Mouse (Mus musculus): ENCODE data around the gene Gprc5b. TPM values are rescaled to one million over a fixed set of nuclear protein-coding genes. Genes with fewer than 3 reads are reported as not detected.

Gprc5b gene
- total RNA-seq, 1 experiment from 2014 or later = 0.93 TPM

- no peak for ATAC-seq (ENCODE audit: extremely low read depth, insufficient number of reproducible peaks, low FRiP score, poor library complexity, severe bottlenecking)
Measured at GRCm38 (mm10) chr7:118964777-118965176, 30.2 kb downstream of the Gprc5b start.

GRCm38 (mm10) chr7:118959209-118959608 lies 35.8 kb downstream of the Gprc5b start:
- ATAC-seq (ENCODE audit: extremely low read depth, insufficient number of reproducible peaks, low FRiP score, poor library complexity, severe bottlenecking) = no peak

GRCm38 (mm10) chr7:118956616-118957246 lies 38.3 kb downstream of the Gprc5b start:
- no peak for ATAC-seq (ENCODE audit: extremely low read depth, insufficient number of reproducible peaks, low FRiP score, poor library complexity, severe bottlenecking)

- ATAC-seq (ENCODE audit: extremely low read depth, insufficient number of reproducible peaks, low FRiP score, poor library complexity, severe bottlenecking) = no peak
Measured at GRCm38 (mm10) chr7:118954968-118955367, 40.0 kb downstream of the Gprc5b start.

GRCm38 (mm10) chr7:118953626-118954282 lies 41.3 kb downstream of the Gprc5b start:
- ATAC-seq (ENCODE audit: extremely low read depth, insufficient number of reproducible peaks, low FRiP score, poor library complexity, severe bottlenecking) = no peak

GRCm38 (mm10) chr7:118949749-118950148 lies 45.3 kb downstream of the Gprc5b start:
- no peak for ATAC-seq (ENCODE audit: extremely low read depth, insufficient number of reproducible peaks, low FRiP score, poor library complexity, severe bottlenecking)

- ATAC-seq (ENCODE audit: extremely low read depth, insufficient number of reproducible peaks, low FRiP score, poor library complexity, severe bottlenecking) = no peak
Measured at GRCm38 (mm10) chr7:118948677-118949282, 46.2 kb downstream of the Gprc5b start.

GRCm38 (mm10) chr7:118947241-118947640 lies 47.8 kb downstream of the Gprc5b start:
- ATAC-seq (ENCODE audit: extremely low read depth, insufficient number of reproducible peaks, low FRiP score, poor library complexity, severe bottlenecking) = no peak

GRCm38 (mm10) chr7:118944884-118945283 lies 50.1 kb downstream of the Gprc5b start:
- no peak for ATAC-seq (ENCODE audit: extremely low read depth, insufficient number of reproducible peaks, low FRiP score, poor library complexity, severe bottlenecking)

GRCm38 (mm10) chr7:118943170-118943569 lies 51.8 kb downstream of the Gprc5b start:
- ATAC-seq (ENCODE audit: extremely low read depth, insufficient number of reproducible peaks, low FRiP score, poor library complexity, severe bottlenecking) = no peak

- no peak for ATAC-seq (ENCODE audit: extremely low read depth, insufficient number of reproducible peaks, low FRiP score, poor library complexity, severe bottlenecking)
Measured at GRCm38 (mm10) chr7:118942297-118942696, 52.7 kb downstream of the Gprc5b start.

GRCm38 (mm10) chr7:118937469-118938387 lies 57.3 kb downstream of the Gprc5b start:
- no peak for ATAC-seq (ENCODE audit: extremely low read depth, insufficient number of reproducible peaks, low FRiP score, poor library complexity, severe bottlenecking)

- no peak for ATAC-seq (ENCODE audit: extremely low read depth, insufficient number of reproducible peaks, low FRiP score, poor library complexity, severe bottlenecking)
Measured at GRCm38 (mm10) chr7:118936844-118937243, 58.2 kb downstream of the Gprc5b start.

GRCm38 (mm10) chr7:118935306-118935705 lies 59.7 kb downstream of the Gprc5b start:
- no peak for ATAC-seq (ENCODE audit: extremely low read depth, insufficient number of reproducible peaks, low FRiP score, poor library complexity, severe bottlenecking)

GRCm38 (mm10) chr7:118931502-118932395 lies 63.3 kb downstream of the Gprc5b start:
- ATAC-seq (ENCODE audit: extremely low read depth, insufficient number of reproducible peaks, low FRiP score, poor library complexity, severe bottlenecking) = no peak

GRCm38 (mm10) chr7:118929601-118930311 lies 65.3 kb downstream of the Gprc5b start:
- ATAC-seq (ENCODE audit: extremely low read depth, insufficient number of reproducible peaks, low FRiP score, poor library complexity, severe bottlenecking) = no peak

- no peak for ATAC-seq (ENCODE audit: extremely low read depth, insufficient number of reproducible peaks, low FRiP score, poor library complexity, severe bottlenecking)
Measured at GRCm38 (mm10) chr7:118928916-118929315, 66.1 kb downstream of the Gprc5b start.

GRCm38 (mm10) chr7:118928316-118928715 lies 66.7 kb downstream of the Gprc5b start:
- no peak for ATAC-seq (ENCODE audit: extremely low read depth, insufficient number of reproducible peaks, low FRiP score, poor library complexity, severe bottlenecking)
